Mouse (Mus musculus) stomach, embryonic 14.5 days (tissue): Measurements from ENCODE around the gene Alg9. TPM values are rescaled to one million over a fixed set of nuclear protein-coding genes. Genes with fewer than 3 reads are reported as not detected.

ENCODE experiments used
- ATAC-seq: fragments of 200-750 bp; cut with Nextera tagmentation; 2 replicates; pipeline ENCODE4 v1.8.0; 2017; ENCODE audit warnings: low read depth, moderate TSS enrichment; ENCODE audit not compliant: insufficient number of reproducible peaks, insufficient read depth, low FRiP score
- H3K27ac ChIP-seq: fragments of 300-500 bp; sonication (generic); 2 replicates; pipeline ENCODE4 v1.5.1; 2014; ENCODE audit warnings: mild to moderate bottlenecking, low read length, moderate library complexity, mixed read lengths
- H3K27me3 ChIP-seq: fragments of 300-500 bp; sonication (generic); 2 replicates; pipeline ENCODE4 v1.6.1; 2014; ENCODE audit warnings: low read length, control low read depth, mixed read lengths; ENCODE audit not compliant: control insufficient read depth, insufficient read depth
- H3K36me3 ChIP-seq: fragments of 300-500 bp; sonication (generic); 2 replicates; pipeline ENCODE4 v1.6.1; 2014; ENCODE audit warnings: mild to moderate bottlenecking, control low read depth, low read length, moderate library complexity, mixed read lengths; ENCODE audit not compliant: control insufficient read depth, insufficient read depth
- H3K4me1 ChIP-seq: fragments of 300-500 bp; sonication (generic); 2 replicates; pipeline ENCODE4 v1.6.1; 2014; ENCODE audit warnings: low read length, control low read depth, mixed read lengths; ENCODE audit not compliant: control insufficient read depth, insufficient read depth
- H3K4me2 ChIP-seq: fragments of 300-500 bp; sonication (generic); replicated peaks from 2 replicates; pipeline ENCODE4 v1.6.1; 2014; ENCODE audit warnings: low read depth, low read length, control low read depth
- H3K4me3 ChIP-seq: fragments of 300-500 bp; sonication (generic); 2 replicates; pipeline ENCODE4 v1.5.1; 2014; ENCODE audit warnings: low read depth, low read length, control low read depth
- H3K9ac ChIP-seq: fragments of 300-500 bp; sonication (generic); replicated peaks from 2 replicates; pipeline ENCODE4 v1.6.1; 2014; ENCODE audit warnings: low read depth, mild to moderate bottlenecking, control low read depth, low read length, moderate library complexity, mixed read lengths
- H3K9me3 ChIP-seq: fragments of 300-500 bp; sonication (generic); 2 replicates; pipeline ENCODE4 v1.6.1; 2016; ENCODE audit warnings: low read depth, low read length, control low read depth; ENCODE audit not compliant: control insufficient read depth
- WGBS: fragments of 180-500 bp; shearing (Covaris S2); extraction: QIAGEN DNeasy Blood & Tissue Kit; methylation state at CpG from one replicate; pipeline ENCODE4 v1.1.7; 2014; 5-methylcytosine and 5-hydroxymethylcytosine counted together
- polyA plus RNA-seq: library from polyadenylated mRNA; unstranded; fragments of >200 nt; fragmentation: Nextera tagmentation; extraction: Ambion mirVana; gene quantifications from 2 replicates; pipeline ENCODE4 v1.2.1, GENCODE M21; 2014

Alg9 gene
- polyA plus RNA-seq, 1 experiment from 2014 or later = 38.9 TPM

DNA sequence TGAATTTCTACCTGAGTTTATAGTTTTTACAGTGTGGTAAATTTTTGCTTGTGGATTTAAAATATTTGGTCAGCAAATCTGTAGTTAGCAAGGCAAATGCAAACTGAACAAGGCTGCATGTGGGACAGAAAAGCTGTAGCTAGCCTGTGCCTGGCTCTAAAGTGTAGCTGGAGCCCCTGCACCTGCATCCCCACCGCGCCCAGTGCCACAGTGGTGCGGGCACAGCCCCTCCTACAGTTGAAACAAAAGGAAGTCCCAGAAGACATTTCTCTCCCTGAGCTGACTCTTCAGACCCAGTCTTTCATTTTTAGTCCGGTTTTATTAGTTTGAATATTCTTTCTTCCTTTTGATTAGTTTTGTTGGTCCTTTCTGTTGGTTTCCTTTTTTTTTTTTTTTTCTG, 40.8 kb downstream of the Alg9 start:
- Histone ChIP-seq H3K27me3 (no peaks in the 10 kb centered on the region), H3K4me2 (no peak overlapping the region), H3K9ac (no peak overlapping the region), H3K4me3 (no peak overlapping the region), H3K4me1 (no peaks in the 10 kb centered on the region), H3K27ac (no peak overlapping the region), H3K9me3 (no peaks in the 10 kb centered on the region), H3K36me3 (peaks cover 21% of the 10 kb centered on the region)
- ATAC-seq = no peak
- WGBS = 99% methylated on average over 4 of the region's 4 CpGs

DNA sequence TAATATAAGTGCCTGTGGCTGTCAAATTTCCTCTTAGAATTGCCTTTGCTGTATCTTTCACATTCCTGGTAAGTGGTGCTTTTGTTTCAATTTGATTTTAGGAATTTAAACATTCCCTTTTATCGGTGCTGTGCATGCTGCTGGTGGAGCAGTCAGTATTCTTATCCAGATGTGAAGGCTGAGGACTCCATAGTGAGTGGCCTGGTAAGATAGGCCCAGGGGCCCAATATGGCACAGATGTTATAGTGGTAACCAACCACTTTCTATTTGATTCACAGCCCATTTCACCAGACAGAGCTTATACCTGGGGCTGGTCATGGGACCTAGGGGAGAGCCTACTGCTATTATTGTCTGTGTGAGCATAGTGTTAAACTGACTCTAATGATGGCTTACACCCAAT, 41.7 kb downstream of the Alg9 start:
- Histone ChIP-seq H3K27me3 (no peaks in the 10 kb centered on the region), H3K36me3 (peaks cover 21% of the 10 kb centered on the region), H3K4me3 (no peak overlapping the region), H3K27ac (no peak overlapping the region), H3K4me1 (no peaks in the 10 kb centered on the region), H3K9me3 (no peaks in the 10 kb centered on the region), H3K9ac (no peak overlapping the region), H3K4me2 (no peak overlapping the region)
- no peak for ATAC-seq
- 100% methylated on average over 1 of the region's 1 CpGs for WGBS

- 76% methylated on average over 6 of the region's 6 CpGs for WGBS
These were observed 43.2 kb downstream of the Alg9 start for GRCm38 (mm10) chr9:50818050-50818449.

DNA sequence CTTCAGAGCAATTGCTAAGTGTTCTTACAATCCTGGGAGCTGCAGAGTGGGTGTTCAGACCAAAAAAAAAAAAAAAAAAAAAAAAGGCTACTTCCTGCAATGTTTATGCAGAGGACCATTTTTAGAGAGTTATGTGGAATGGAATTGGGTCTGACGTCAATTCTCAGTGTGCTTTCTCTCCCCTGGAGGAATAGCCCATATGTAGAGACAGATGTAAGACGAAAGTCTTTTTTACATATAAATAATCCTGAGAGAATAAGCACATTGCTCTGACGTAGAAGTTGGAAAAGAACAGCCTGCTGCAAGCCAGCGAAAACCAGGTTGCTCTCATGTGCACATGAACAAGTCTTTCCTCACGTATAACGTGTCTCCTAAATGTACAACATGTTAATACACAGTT, 44.9 kb downstream of the Alg9 start:
- no peaks in the 10 kb centered on the region for H3K27me3 ChIP-seq
- H3K4me3 ChIP-seq = no peak overlapping the region
- H3K36me3 ChIP-seq = peaks cover 21% of the 10 kb centered on the region
- ATAC-seq = no peak
- no peaks in the 10 kb centered on the region for H3K9me3 ChIP-seq
- no peak overlapping the region for H3K4me2 ChIP-seq
- H3K4me1 ChIP-seq = no peaks in the 10 kb centered on the region
- 83% methylated on average over 6 of the region's 6 CpGs for WGBS
- no peak overlapping the region for H3K27ac ChIP-seq
- no peak overlapping the region for H3K9ac ChIP-seq

More at GRCm38 (mm10) chr9:50818050-50818449, 43.2 kb downstream of the Alg9 start:
- no peak overlapping the region for H3K4me3 ChIP-seq
- H3K27ac ChIP-seq = no peak overlapping the region
- no peak for ATAC-seq
- no peaks in the 10 kb centered on the region for H3K27me3 ChIP-seq
- H3K9ac ChIP-seq = no peak overlapping the region
- H3K4me1 ChIP-seq = no peaks in the 10 kb centered on the region
- H3K36me3 ChIP-seq = peaks cover 24% of the 10 kb centered on the region
- H3K4me2 ChIP-seq = no peak overlapping the region
- no peaks in the 10 kb centered on the region for H3K9me3 ChIP-seq

DNA sequence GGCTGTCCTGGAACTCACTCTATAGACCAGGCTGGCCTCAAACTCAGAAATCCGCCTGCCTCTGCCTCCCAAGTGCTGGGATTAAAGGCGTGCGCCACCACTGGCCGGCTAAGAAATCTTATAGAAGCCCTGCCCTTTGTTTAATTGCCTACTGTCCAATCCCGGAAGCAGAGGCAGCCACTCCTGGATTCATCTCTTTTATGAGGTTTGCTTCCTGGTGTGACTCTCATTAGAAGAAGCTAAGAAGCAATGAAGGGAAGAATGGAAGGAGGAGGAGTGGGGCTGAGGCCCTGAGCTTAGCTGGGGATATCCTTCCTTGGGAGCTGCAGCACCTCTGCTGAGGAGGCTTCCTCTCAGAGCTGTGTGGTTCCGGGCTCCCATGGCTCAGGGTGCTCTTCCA, 46.8 kb downstream of the Alg9 start:
- Histone ChIP-seq H3K4me1 (no peaks in the 10 kb centered on the region), H3K9ac (no peak overlapping the region), H3K36me3 (peaks cover 23% of the 10 kb centered on the region), H3K4me3 (no peak overlapping the region), H3K4me2 (no peak overlapping the region), H3K27ac (no peak overlapping the region), H3K27me3 (no peaks in the 10 kb centered on the region), H3K9me3 (no peaks in the 10 kb centered on the region)
- no peak for ATAC-seq
- 91% methylated on average over 6 of the region's 6 CpGs for WGBS

GRCm38 (mm10) chr9:50822216-50822615, 47.4 kb downstream of the Alg9 start:
- ATAC-seq = no peak
- Histone ChIP-seq H3K36me3 (peaks cover 22% of the 10 kb centered on the region), H3K27me3 (no peaks in the 10 kb centered on the region), H3K9ac (no peak overlapping the region), H3K9me3 (no peaks in the 10 kb centered on the region), H3K4me1 (no peaks in the 10 kb centered on the region), H3K27ac (no peak overlapping the region), H3K4me3 (no peak overlapping the region), H3K4me2 (no peak overlapping the region)
- WGBS = 96% methylated on average over 5 of the region's 5 CpGs

DNA sequence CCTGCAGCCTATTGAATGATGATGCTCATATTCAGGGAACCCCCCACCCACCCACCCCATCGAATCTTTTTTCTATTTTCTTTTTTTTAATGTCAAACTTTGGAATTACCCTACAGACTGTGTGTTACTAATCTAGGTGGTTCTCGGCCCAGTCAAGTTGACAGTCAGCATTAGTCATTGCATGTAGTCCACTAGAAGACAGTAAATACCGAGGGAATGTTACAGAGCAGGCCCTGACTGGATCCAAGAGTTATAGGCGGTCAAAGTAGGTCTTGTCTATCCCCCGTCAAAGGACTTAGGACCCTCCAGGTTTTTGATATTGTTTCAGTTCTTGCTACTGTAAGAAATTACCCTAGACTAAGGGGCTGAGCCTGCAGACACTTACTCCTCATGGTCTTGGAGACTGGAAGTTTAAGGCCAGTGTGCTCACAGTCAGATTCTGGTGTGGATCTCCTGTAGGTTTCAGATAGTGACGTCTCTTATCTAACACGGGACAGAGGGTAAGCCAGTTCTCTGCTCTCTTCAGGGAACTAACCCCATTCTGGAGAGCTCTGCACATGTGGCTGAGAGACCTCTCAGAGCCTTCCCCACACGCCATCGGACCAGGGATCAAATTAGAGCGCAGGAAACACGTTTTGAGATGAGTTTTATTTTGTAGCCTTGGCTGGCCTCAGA, 49.1 kb downstream of the Alg9 start:
- peaks cover 22% of the 10 kb centered on the region; the same call in 1 of the 2 replicates for H3K36me3 ChIP-seq
- no peaks in the 10 kb centered on the region for H3K9me3 ChIP-seq
- peak; percentile 71; the same call in 1 of the 2 replicates for ATAC-seq
- no peak overlapping the region for H3K4me3 ChIP-seq
- no peak overlapping the region for H3K4me2 ChIP-seq
- WGBS = 87% methylated on average over 11 of the region's 11 CpGs
- no peaks in the 10 kb centered on the region for H3K4me1 ChIP-seq
- H3K27ac ChIP-seq = no peak overlapping the region
- no peaks in the 10 kb centered on the region for H3K27me3 ChIP-seq
- no peak overlapping the region for H3K9ac ChIP-seq

GRCm38 (mm10) chr9:50831514-50831913, 56.7 kb downstream of the Alg9 start:
- Histone ChIP-seq H3K36me3 (peaks cover 7% of the 10 kb centered on the region; the same call in 1 of the 2 replicates), H3K27me3 (no peaks in the 10 kb centered on the region), H3K9me3 (no peaks in the 10 kb centered on the region), H3K9ac (no peak overlapping the region), H3K4me3 (no peak overlapping the region), H3K4me1 (no peaks in the 10 kb centered on the region), H3K4me2 (no peak overlapping the region), H3K27ac (no peak overlapping the region)
- WGBS = 91% methylated on average over 5 of the region's 5 CpGs
- no peak for ATAC-seq

DNA sequence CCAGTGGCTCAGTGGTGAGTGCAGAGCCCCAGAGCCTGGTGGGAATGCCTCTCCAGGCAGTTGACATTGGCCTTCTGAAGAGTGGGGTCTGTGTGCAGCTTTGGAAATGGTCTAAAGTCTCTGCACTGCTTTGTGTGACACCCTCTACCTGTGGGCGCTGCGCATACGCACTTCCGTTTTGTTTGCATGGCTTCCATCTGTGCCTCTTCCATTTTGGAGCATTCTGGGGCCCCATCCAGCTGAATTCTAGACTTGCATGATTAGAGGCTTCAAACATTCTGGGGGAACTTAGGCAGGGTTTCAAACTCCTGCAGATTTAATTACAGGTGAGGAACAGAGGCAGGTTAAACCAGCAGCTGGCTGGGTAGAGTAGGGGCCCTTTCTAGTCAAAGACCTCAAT, 57.3 kb downstream of the Alg9 start:
- 96% methylated on average over 4 of the region's 4 CpGs for WGBS
- Histone ChIP-seq H3K9me3 (no peaks in the 10 kb centered on the region), H3K36me3 (peaks cover 7% of the 10 kb centered on the region; the same call in 1 of the 2 replicates), H3K27ac (no peak overlapping the region), H3K27me3 (no peaks in the 10 kb centered on the region), H3K4me3 (no peak overlapping the region), H3K9ac (no peak overlapping the region), H3K4me1 (no peaks in the 10 kb centered on the region), H3K4me2 (no peak overlapping the region)
- no peak for ATAC-seq
